Mouse (Mus musculus): ENCODE data around the gene Gramd2. TPM values are rescaled to one million over a fixed set of nuclear protein-coding genes. Genes with fewer than 3 reads are reported as not detected.
"Not testable (repeated sequence)": the region's sequence is repeated elsewhere in the genome, so short reads cannot be mapped to it uniquely, and the experiment has no call there.

Gene Gramd2
- polyA plus RNA-seq, 1 experiment from 2014 or later: 0.17 TPM

GRCm38 (mm10) chr9:59760515-59760914 is 80.6 kb downstream of the Gramd2 start:
- DNase-seq (ENCODE audit: low spot score) (no peak), ATAC-seq (ENCODE audit: insufficient read depth, low FRiP score, low TSS enrichment) (no peak)
- H3K27ac ChIP-seq (ENCODE audit: low read depth, low read length): no peak overlapping the region
- no peaks in the 10 kb centered on the region for H3K27me3 ChIP-seq (ENCODE audit: control insufficient read depth, insufficient read depth, low read length)
- H3K9me3 ChIP-seq (ENCODE audit: control insufficient read depth, low read length): no peaks in the 10 kb centered on the region
- WGBS: 85% methylated on average over 3 of the region's 3 CpGs
- no peak overlapping the region for H3K4me3 ChIP-seq (ENCODE audit: low read depth, low read length)
- H3K36me3 ChIP-seq (ENCODE audit: control insufficient read depth, insufficient read depth, low read length): no peaks in the 10 kb centered on the region
- H3K4me2 ChIP-seq (ENCODE audit: low read depth): no peak overlapping the region
- no peak overlapping the region for H3K9ac ChIP-seq (ENCODE audit: low read length)
- no peaks in the 10 kb centered on the region for H3K4me1 ChIP-seq (ENCODE audit: control insufficient read depth, insufficient read depth, low read length)

GRCm38 (mm10) chr9:59766966-59767461 is 87.1 kb downstream of the Gramd2 start:
- not testable (repeated sequence) for H3K9me3 ChIP-seq (ENCODE audit: control insufficient read depth, low read length); H3K4me1 ChIP-seq (ENCODE audit: control insufficient read depth, insufficient read depth, low read length); ATAC-seq (ENCODE audit: insufficient read depth, low FRiP score, low TSS enrichment); H3K27me3 ChIP-seq (ENCODE audit: control insufficient read depth, insufficient read depth, low read length); H3K4me2 ChIP-seq (ENCODE audit: low read depth); DNase-seq (ENCODE audit: low spot score); H3K36me3 ChIP-seq (ENCODE audit: control insufficient read depth, insufficient read depth, low read length); H3K9ac ChIP-seq (ENCODE audit: low read length); H3K27ac ChIP-seq (ENCODE audit: low read depth, low read length); H3K4me3 ChIP-seq (ENCODE audit: low read depth, low read length)
- WGBS: 90% methylated on average over 11 of the region's 13 CpGs

Other genes with a start within 250 kb of the Gramd2 start
- 18.5 and 22.1 TPM in 2 replicates for gene Arih1, start 193.5 kb upstream of the Gramd2 start, polyA plus RNA-seq (2014; fragmentation: Nextera tagmentation; extraction: Ambion mirVana)
- 43.2 and 49.9 TPM in 2 replicates for gene Hexa, start 140.6 kb upstream of the Gramd2 start, polyA plus RNA-seq (2014; fragmentation: Nextera tagmentation; extraction: Ambion mirVana)
- not detected in 2 replicates for gene Tmem202, start 140.3 kb upstream of the Gramd2 start, polyA plus RNA-seq (2014; fragmentation: Nextera tagmentation; extraction: Ambion mirVana)
- 6.1 and 6.3 TPM in 2 replicates for gene Celf6, start 102.2 kb upstream of the Gramd2 start, polyA plus RNA-seq (2014; fragmentation: Nextera tagmentation; extraction: Ambion mirVana)
- 107 and 135 TPM in 2 replicates for gene Parp6, start 62.9 kb upstream of the Gramd2 start, polyA plus RNA-seq (2014; fragmentation: Nextera tagmentation; extraction: Ambion mirVana)
- 2,042 and 2,202 TPM in 2 replicates for gene Pkm, start 23.8 kb upstream of the Gramd2 start, polyA plus RNA-seq (2014; fragmentation: Nextera tagmentation; extraction: Ambion mirVana)
- gene Senp8, start 70.6 kb downstream of the Gramd2 start, polyA plus RNA-seq (2014; fragmentation: Nextera tagmentation; extraction: Ambion mirVana): 19.8 and 22.0 TPM in 2 replicates
- gene Myo9a, start 70.8 kb downstream of the Gramd2 start, polyA plus RNA-seq (2014; fragmentation: Nextera tagmentation; extraction: Ambion mirVana): 22.2 and 24.5 TPM in 2 replicates

Data from neural tube, embryonic 11.5 days (tissue).